Mouse (Mus musculus) Muller cell, postnatal 12 days (primary cell): ENCODE data around the gene Gss.

ENCODE experiments used
- DNase-seq: peaks from one replicate; pipeline ENCODE4 v3.0.0-alpha.2; 2015; ENCODE audit errors: inconsistent ontology term

The Gss gene

DNA sequence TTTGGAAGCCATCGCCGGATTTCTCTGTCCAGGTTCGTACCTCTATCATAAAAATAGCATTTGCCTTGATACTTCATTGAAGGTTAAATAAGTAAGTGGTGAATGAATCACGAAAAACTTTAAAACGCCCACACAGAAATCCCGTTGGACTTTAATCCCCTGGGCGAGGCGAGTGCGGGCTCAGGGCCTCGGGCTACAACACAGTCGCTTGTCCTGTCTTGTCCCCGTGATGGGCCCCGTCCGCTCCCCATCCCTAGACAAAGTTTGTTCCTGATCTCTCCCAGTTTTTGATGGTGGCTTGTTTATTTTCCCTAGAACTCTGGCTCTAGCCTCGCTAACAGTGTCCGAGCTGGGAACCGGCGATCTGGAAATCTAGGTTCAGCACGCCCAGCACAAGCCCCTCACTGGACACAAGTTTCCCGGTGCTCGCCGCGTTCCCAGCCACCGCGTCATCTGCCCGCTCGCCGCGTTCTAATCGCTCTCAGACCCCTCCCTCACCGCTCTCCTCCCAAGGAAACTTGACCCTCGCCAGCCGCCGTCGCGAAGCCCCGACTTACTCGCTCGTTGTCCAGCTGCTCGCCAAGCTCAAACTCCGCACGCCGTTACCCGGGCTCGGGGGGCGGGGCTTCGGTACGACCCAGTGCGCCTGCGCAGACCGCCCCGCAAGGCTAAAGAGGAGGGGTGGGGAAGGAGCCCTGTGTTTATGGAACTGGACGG lies at the start of gene Gss:
TSS of gene Gss (minus strand) at position 674 of the 717 bp plus-strand sequence.
- peak; percentile 99 for DNase-seq

DNA sequence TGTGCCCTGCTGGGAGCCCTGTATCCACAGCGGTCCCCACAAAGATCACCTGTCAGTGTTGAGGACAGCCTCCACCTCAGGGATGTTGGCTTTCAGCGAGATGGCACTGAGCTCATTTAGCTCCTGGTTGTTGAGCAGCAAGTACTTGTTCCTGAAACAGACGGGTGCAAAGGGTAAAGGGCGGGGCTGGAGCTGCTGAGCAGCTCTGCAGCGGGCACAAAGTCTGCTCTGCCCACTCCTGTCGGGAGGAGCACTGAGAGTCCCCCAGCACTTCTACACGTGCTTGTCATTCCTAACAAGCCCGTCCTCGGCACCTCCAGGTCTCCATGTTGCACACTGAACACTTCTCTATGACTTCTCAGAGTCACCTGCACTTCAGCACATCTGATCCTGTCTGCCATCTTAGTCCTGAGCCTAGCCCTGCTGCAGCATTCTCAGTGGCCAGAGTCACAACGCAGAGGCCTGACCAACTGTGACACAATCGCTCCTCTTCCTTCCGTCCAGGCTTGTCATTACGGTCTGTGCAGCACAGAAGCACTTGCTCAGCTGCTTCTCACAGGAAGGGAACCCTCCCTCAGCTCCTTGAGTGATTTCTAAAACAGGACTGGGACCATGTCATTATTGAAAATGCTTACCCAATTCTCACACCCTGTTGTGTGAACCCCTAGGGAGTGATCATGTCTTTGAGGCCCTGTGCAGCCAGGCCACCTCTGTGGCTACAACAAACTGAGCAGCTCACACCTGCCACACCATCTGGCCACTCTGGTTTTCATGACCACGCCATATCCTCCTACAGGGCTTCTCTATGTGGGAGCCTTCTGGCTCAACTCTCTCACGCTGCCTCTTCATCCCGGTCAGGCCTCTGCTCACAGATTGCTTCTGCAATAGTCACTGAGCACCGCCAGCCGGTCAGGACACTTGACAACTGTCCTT lies 49.2 kb upstream of the Gss start:
- DNase-seq, result no peak

DNA sequence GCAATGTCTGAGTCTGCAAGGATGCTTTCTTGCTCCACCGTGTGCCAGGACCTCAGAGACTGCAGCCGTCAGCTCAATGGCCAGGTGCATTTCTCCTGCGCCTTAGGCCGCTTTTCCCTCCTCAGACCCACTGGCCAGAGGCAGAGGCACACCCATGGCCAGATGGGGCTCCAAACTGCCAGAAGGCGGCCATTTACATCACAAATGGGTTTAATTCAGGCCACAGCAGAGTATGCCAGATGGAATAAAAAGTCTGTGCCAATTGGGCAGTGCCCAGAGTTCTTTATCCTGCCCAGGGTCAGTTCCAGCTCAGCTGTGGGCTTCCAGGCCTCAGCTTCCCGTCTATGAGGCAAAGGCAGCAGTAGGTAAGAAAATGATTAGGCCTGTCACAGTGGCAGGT lies 48.0 kb upstream of the Gss start:
- DNase-seq, result no peak

DNA sequence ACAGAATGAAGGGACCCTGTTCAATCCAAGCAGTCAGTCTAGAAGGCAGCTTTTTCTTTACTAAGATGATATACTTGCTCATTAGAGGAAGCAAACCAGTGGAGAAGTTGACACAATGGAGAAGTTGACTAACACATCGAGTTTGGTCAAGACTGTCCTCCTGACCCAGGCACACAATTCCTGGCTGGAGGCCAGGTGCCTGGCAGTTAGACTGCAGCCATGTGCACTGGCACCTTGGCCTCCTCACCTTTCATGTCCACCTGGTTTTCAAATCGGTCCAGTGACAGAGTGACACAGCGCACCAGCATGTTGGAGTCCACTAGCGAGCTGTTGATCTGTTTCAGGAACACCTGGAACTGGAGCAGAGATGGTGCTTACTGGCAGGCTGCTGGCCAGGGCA lies 44.8 kb upstream of the Gss start:
- DNase-seq, result no peak

DNA sequence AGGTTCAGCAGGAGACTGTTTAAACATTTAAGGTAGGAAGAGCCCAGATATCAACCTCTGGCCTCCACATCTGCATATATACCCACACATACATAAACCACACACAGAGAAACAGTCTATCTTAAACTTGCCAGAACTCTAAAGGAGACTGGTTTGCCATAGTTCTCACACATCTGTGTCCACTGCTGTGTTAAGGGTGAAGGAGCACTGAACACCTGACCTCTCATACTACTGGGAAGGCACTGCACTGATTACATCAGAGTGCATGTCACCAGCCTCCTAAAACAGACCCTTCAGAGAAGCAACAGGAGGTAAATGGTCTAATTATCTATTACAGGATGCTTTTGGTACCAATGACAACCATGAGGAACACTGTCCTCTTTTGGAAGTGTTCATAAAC lies 44.3 kb upstream of the Gss start:
- no peak for DNase-seq

DNA sequence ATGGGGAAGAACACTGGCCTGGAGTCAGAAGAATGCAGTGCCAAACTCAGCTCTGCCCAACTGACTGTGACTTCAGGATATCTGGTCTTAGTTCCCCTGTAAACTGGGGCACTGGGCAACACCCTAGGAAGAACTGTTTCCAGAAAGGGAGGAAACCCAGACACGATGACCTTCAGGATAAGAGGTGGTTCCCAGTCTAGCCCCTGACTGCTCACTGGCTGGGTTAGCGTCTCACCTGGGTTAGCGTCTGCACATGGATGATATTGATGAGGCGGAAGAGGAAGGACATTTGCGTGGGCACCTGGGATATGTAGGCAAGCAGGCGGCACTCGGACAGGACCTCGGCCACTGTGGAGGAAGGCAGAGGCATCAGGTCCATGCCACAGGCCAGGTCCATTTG lies 43.4 kb upstream of the Gss start:
- no peak for DNase-seq

DNA sequence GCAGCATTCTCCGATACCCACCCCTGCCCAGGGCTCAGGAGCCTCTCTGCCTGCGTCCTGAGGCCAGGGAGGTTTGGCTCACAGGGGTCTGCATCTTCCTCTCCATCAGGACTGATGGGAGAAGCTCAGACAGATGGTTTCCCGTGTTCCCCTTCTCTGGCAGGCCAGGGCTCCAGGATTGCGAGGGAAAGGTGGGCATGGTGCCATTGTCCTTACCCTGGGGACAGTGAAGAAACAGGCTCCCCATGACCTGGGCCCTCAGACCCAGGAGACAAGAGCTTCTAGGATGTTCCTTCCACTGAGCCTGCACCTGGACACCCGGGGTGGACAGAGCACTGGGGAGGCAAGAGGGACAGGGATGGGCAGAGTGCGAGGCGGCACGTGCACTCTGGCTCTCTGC lies 42.0 kb upstream of the Gss start:
- DNase-seq, result no peak

DNA sequence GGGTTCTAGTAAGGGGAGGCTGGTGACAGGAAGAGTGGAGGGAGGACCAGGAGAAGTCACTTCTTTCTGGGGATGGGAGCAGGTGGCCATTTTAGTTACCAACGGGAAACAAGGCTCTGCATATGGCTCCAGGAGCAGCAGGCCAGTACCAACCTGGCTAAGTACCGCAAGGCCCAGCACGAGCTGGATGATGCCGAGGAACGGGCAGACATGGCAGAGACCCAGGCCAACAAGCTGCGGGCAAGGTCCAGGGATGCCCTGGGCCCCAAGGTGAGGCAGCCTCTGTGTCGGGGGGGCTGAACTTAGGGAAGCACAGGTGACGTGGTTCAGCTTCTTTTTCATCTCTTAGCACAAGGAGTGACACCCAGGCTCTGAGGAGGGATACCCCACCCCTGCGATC lies 41.1 kb upstream of the Gss start:
- DNase-seq, result no peak

DNA sequence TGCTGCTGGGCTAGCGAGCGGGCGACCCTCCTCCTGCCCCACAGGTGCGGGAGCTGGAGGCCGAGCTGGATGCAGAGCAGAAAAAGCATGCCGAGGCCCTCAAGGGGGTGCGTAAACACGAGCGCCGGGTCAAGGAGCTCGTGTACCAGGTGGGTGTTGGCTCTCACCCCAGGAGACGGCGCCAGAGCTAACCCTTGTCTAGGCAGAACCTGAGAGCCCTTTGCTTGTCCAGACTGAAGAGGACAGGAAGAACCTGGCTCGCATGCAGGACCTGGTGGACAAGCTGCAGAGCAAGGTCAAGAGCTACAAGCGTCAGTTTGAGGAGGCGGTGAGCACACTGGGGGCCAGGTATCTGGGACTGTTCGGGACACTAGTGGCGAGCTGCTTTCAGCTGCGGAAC lies 40.5 kb upstream of the Gss start:
- DNase-seq, result no peak

DNA sequence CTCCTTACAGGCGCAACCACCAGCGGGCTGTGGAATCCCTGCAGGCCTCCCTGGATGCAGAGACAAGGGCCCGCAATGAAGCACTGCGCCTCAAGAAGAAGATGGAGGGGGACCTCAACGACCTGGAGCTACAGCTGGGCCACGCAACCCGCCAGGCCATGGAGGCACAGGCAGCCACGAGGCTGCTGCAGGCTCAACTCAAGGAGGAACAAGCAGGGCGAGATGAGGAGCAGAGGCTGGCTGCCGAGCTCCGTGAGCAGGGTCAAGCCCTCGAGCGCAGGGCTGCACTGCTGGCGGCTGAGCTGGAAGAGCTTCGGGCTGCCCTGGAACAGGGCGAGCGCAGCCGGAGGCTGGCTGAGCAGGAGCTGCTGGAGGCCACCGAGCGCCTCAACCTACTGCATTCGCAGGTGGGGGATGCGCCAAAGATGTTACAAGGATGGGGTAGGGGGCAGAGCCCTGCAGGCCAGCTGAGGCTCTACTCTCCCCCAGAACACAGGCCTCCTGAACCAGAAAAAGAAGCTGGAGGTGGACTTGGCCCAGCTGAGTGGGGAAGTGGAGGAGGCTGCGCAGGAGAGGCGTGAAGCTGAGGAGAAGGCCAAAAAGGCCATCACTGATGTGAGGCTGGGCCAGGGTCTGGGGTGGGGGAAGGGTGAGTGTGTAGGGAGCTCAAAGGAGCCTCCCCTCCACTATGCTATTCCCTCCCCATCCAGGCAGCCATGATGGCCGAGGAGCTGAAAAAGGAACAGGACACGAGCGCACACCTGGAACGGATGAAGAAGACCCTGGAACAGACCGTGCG lies 39.7 kb upstream of the Gss start:
- no peak for DNase-seq

DNA sequence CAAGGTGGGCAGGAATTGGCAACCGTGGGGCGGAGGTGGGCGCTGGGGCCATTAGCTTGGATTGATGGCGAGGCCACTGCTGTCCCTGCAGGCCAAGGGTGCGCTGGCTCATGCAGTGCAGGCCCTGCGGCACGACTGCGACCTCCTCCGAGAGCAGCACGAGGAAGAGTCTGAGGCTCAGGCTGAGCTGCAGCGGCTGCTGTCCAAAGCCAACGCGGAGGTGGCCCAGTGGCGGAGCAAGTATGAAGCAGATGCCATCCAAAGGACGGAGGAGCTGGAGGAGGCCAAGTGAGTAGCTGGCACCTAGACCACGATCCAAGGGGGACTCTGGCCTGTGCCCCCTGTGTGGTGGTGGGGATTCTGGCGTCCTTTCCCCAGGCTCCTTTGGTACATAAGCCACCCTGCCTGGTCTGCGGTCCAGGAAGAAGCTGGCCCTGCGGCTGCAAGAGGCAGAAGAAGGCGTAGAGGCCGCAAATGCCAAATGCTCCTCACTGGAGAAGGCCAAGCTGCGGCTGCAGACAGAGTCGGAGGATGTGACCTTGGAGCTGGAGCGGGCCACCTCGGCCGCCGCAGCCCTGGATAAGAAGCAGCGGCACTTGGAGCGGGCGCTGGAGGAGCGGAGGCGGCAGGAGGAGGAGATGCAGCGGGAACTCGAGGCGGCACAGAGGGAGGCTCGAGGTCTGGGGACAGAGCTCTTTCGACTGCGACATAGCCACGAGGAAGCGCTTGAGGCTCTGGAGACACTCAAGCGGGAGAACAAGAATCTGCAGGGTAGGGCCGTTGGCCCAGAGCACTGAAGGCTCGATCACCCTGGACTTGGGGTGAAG lies 38.2 kb upstream of the Gss start:
- no peak for DNase-seq

DNA sequence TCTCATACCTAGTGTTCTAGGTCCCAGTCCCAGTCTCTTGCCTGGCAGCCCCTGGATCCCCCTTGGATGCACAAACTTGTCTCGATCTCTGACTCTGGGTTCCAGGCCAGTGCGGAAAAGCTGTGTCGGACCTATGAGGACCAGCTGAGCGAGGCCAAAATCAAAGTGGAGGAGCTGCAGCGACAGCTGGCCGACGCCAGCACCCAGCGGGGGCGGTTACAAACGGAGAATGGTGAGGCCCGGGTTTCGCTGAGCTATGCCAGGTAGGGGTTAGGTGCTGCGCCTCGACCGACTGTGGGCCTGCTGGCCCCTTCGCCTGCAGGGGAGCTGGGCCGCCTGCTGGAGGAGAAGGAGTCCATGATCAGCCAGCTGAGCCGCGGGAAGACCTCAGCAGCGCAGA lies 37.5 kb upstream of the Gss start:
- DNase-seq, result no peak

DNA sequence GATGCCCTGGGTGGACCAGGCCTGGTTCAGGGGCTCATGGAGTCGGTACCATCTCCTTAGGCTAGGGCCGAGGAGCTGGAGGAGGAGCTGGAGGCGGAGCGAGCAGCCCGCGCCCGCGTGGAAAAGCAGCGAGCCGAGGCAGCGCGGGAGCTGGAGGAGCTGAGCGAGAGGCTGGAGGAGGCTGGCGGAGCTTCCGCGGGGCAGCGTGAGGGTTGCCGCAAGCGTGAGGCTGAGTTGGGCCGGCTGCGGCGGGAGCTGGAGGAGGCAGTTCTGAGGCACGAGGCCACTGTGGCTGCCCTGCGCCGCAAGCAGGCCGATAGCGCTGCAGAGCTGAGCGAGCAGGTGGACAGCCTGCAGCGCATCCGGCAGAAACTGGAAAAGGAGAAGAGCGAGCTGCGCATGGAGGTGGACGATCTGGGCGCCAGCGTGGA lies 36.6 kb upstream of the Gss start:
- DNase-seq, result peak; percentile 45

DNA sequence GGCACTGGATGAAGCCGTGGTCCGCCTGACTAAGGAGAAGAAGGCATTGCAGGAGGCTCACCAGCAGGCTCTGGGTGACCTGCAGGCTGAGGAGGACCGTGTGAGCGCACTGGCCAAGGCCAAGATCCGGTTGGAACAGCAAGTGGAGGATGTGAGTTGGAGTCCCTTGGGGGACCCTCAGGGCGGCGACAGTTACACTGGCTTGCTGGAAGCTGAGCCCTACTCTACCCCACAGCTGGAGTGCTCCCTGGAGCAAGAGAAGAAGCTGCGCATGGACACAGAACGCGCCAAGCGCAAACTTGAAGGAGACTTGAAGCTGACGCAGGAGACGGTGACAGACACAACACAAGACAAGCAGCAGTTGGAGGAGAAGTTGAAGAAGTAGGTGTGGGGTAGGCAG lies 35.9 kb upstream of the Gss start:
- no peak for DNase-seq

DNA sequence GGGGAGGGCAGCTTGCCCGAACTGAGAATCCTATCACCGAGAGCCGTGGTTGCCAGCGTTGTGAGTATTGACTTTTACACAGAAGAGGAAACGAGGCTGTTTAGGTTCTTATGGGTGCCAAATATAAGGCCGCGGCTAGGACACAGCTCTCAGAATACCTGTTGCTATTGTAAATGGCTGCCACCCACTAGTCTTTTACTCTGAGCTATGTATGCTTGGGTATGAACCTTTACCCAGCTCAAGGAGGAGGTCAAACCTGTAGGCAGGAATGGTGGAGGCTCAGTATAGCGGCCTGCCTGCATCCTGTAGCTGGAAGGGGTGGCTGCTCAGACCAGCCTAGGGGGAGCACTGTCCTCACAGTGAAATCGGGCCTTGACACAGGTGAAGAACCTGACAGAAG lies 35.5 kb upstream of the Gss start:
- no peak for DNase-seq

DNA sequence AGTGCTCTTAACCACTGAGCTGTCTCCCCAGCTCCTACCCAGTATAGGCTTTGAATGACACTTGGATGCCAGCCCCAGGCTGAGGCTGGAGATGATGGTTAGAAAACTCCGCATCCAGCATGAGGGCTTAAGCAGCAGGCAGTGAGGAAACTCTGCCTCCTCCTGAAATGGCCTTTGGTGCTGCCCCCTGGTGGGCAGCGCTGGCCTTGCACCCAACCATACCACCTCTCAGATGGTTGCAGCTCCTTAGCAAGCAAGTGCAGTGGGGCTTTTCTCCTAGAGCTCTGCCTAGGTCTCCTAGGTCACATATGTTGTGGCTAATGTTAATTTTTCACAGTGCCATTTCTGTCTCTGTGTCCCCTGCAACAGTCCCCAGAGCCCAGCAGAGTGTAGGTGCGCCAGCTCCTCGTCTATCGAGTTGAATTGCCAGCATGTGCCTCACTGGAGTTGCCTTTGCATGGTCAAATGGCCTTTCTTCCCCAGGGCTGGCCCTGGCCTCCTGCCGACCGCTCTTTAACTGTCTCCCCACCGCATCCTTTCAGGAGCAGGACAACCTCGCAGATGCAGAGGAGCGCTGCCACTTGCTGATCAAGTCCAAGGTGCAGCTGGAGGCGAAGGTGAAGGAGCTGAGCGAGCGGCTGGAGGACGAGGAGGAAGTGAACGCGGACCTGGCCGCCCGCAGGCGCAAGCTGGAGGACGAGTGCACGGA lies 34.6 kb upstream of the Gss start:
- peak; percentile 71 for DNase-seq

DNA sequence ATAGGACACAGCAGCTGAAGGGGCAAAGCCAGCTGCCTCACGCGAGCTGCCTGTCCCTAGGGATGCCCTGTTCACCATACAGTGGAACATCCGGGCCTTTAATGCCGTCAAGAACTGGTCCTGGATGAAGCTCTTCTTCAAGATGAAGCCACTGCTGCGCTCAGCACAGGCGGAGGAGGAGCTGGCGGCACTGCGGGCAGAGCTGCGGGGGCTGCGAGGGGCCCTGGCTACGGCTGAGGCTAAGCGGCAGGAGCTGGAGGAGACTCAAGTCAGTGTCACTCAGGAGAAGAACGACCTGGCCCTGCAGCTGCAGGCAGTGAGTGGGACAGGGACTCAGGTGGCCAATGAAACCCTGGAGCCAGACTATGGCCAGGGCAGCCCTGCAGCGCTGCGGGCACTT lies 33.7 kb upstream of the Gss start:
- DNase-seq, result no peak

DNA sequence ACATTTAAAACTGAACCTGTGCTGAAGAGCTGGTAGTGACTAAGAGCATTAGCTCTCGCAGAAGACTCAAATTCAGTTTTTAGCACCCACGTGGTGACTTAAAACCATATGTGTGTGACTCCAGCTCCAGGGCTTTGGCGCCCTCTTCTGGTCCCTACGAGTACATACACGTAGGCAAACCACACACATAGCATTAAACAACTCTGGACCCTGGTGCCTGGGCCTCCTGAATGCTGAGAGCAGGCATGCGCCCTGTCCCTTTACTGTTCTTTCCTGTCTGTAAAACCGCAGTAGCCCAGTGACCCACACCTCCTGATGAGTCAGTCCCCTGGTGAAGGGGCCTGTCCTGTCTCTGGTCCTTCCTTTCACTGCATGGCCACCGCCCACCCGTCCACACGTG lies 32.1 kb upstream of the Gss start:
- peak; percentile 51 for DNase-seq

DNA sequence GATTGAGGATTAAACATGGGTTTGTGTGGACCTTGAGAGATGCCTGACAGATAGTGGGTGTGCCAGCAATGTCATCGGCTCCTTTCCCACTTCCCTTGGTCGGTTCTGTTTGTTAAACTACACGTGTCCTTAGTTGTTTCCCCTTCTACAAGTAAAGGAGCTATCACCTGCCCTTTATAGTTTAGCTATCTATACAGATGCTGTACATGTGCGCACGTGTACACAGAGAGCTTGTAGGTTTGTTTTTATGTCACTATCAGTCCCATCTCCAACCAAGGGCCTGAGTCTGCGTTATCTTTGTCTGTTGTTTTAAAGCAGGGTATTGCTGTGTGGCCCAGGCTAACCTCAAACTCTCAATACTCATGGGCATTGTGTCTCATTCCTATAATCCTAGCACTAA lies 31.4 kb upstream of the Gss start:
- DNase-seq, result no peak

DNA sequence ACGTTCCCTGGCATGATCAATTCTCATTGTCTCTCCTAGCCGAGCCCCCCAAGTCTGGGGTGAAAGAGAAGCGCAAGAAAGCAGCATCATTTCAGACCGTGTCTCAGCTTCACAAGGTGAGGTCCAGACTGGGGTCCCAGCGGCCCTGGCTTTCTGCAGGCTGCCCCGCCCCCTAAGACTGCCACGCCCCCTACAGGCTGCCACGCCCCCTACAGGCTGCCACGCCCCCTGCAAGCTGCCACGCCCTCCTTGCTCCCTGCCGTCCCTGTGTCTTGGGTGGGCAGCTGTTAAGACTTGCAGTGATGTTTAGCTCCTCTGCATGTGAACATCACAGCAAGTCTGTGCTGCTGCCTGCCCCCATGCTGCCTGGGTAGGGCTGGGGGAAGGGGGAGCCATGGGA lies 30.0 kb upstream of the Gss start:
- no peak for DNase-seq

DNA sequence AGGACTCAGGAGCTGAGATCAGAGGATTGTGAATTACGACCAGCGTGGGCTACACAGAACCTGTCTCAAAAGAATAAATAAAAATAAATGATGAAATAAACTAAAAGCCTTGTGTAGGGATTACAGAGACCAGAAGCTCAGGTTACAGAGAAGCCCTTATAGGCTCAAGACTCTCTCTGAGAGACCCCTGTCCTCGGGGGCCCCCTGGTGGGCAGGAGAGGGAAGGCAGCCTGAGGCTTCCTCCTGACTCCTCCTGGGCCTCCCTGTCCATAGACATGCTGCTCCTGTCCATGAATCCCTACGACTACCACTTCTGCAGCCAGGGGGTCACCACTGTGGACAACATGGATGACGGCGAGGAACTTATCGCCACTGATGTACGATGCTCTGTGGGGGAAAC lies 27.2 kb upstream of the Gss start:
- peak; percentile 88 for DNase-seq
